Mouse (Mus musculus) heart, embryonic 11.5 days (tissue): ENCODE data around the gene Kcnq1. TPM values are rescaled to one million over a fixed set of nuclear protein-coding genes. Genes with fewer than 3 reads are reported as not detected.
A peak's percentile ranks its signal among the peaks of the same experiment; 100 is the strongest.

ENCODE experiments used
- ATAC-seq: fragments of 200-750 bp; cut with Nextera tagmentation; replicated peaks from 2 replicates; pipeline ENCODE4 v1.8.0; 2017; ENCODE audit warnings: moderate library complexity; ENCODE audit not compliant: insufficient number of reproducible peaks, low FRiP score, low TSS enrichment
- H3K27ac ChIP-seq: fragments of 300-500 bp; sonication (generic); 2 replicates; pipeline ENCODE4 v1.5.1; 2014; ENCODE audit warnings: mild to moderate bottlenecking, low read depth, low read length
- H3K27me3 ChIP-seq: fragments of 300-500 bp; sonication (generic); 2 replicates; pipeline ENCODE4 v1.6.1; 2014; ENCODE audit warnings: mild to moderate bottlenecking, low read length, mixed read lengths; ENCODE audit not compliant: control insufficient read depth, insufficient read depth
- H3K36me3 ChIP-seq: fragments of 300-500 bp; sonication (generic); 2 replicates; pipeline ENCODE4 v1.6.1; 2014; ENCODE audit warnings: mild to moderate bottlenecking, low read length, moderate library complexity, mixed read lengths; ENCODE audit not compliant: control insufficient read depth, insufficient read depth
- H3K4me1 ChIP-seq: fragments of 300-500 bp; sonication (generic); 2 replicates; pipeline ENCODE4 v1.6.1; 2014; ENCODE audit warnings: low read length; ENCODE audit not compliant: control insufficient read depth, insufficient read depth
- H3K4me2 ChIP-seq: fragments of 300-500 bp; sonication (generic); 2 replicates; pipeline ENCODE4 v1.6.1; 2014; ENCODE audit warnings: mild to moderate bottlenecking, moderate library complexity
- H3K4me3 ChIP-seq: fragments of 300-500 bp; sonication (generic); 2 replicates; pipeline ENCODE4 v1.5.1; 2014; ENCODE audit warnings: low read depth, low read length
- H3K9ac ChIP-seq: fragments of 300-500 bp; sonication (generic); 2 replicates; pipeline ENCODE4 v1.6.1; 2014; ENCODE audit warnings: mild to moderate bottlenecking, low read depth, low read length, moderate library complexity
- H3K9me3 ChIP-seq: fragments of 300-500 bp; sonication (generic); replicated peaks from 2 replicates; pipeline ENCODE4 v1.6.1; 2016; ENCODE audit warnings: low read length; ENCODE audit not compliant: control insufficient read depth
- WGBS: fragments of 180-500 bp; shearing (Covaris S2); extraction: QIAGEN DNeasy Blood & Tissue Kit; methylation state at CpG from one replicate; pipeline ENCODE4 v1.1.7; 2014; ENCODE audit not compliant: insufficient replicate concordance; 5-methylcytosine and 5-hydroxymethylcytosine counted together
- polyA plus RNA-seq: library from polyadenylated mRNA; unstranded; fragments of >200 nt; fragmentation: Nextera tagmentation; extraction: Ambion mirVana; gene quantifications from 2 replicates; pipeline ENCODE4 v1.2.1, GENCODE M21; 2014

Kcnq1 gene
- polyA plus RNA-seq, result 9.2 and 12.1 TPM in 2 replicates

GRCm38 (mm10) chr7:143106062-143106461 is at the start of gene Kcnq1:
Gene Kcnq1 (plus strand): TSS chr7:143106362.
- WGBS, result 66% methylated on average over 4 of the region's 4 CpGs
- Histone ChIP-seq H3K9me3 (no peaks in the 10 kb centered on the region), H3K4me3 (peak within 1 kb of the TSS; percentile 51), H3K27me3 (peaks cover 45% of the 10 kb centered on the region), H3K27ac (no peak within 1 kb of the TSS), H3K9ac (peak within 1 kb of the TSS; percentile 69), H3K4me2 (peak within 1 kb of the TSS; percentile 83), H3K4me1 (peaks cover 42% of the 10 kb centered on the region), H3K36me3 (no peaks in the 10 kb centered on the region)
- ATAC-seq, result no peak

- H3K36me3 ChIP-seq, result 0 out of 2 replicates have a peak, but pooled peaks cover 5% of the 10 kb centered on the region
- H3K4me2 ChIP-seq, result peak overlapping the region; percentile 96
- no peak overlapping the region for H3K9ac ChIP-seq
- no peaks in the 10 kb centered on the region for H3K9me3 ChIP-seq
- no peaks in the 10 kb centered on the region for H3K27me3 ChIP-seq
- peak overlapping the region; percentile 95 for H3K27ac ChIP-seq
- ATAC-seq, result no peak
- no peak overlapping the region for H3K4me3 ChIP-seq
- WGBS, result 65% methylated on average over 5 of the region's 5 CpGs
- H3K4me1 ChIP-seq, result peaks cover 66% of the 10 kb centered on the region
Observed at GRCm38 (mm10) chr7:143057023-143057422, 49.1 kb upstream of the Kcnq1 start.

- 12% methylated on average over 9 of the region's 9 CpGs for WGBS
- H3K9ac ChIP-seq, result peak overlapping the region; percentile 59
Observed at GRCm38 (mm10) chr7:143057667-143058220, 48.4 kb upstream of the Kcnq1 start.

GRCm38 (mm10) chr7:143058221-143058697 is 47.9 kb upstream of the Kcnq1 start:
- H3K36me3 ChIP-seq, result peaks cover 13% of the 10 kb centered on the region
- peaks cover 65% of the 10 kb centered on the region for H3K4me1 ChIP-seq
- H3K27ac ChIP-seq, result peak overlapping the region; percentile 95
- H3K4me3 ChIP-seq, result peak overlapping the region; percentile 11; the same call in 1 of the 2 replicates
- H3K27me3 ChIP-seq, result no peaks in the 10 kb centered on the region
- WGBS, result 19% methylated on average over 5 of the region's 5 CpGs
- ATAC-seq, result peak; percentile 52
- no peaks in the 10 kb centered on the region for H3K9me3 ChIP-seq
- H3K9ac ChIP-seq, result peak overlapping the region; percentile 59
- H3K4me2 ChIP-seq, result peak overlapping the region; percentile 96

More at GRCm38 (mm10) chr7:143057667-143058220, 48.4 kb upstream of the Kcnq1 start:
- H3K4me2 ChIP-seq, result peak overlapping the region; percentile 96
- peaks cover 65% of the 10 kb centered on the region for H3K4me1 ChIP-seq
- peak overlapping the region; percentile 11; the same call in 1 of the 2 replicates for H3K4me3 ChIP-seq
- H3K27ac ChIP-seq, result peak overlapping the region; percentile 95
- H3K36me3 ChIP-seq, result peaks cover 8% of the 10 kb centered on the region
- 0 out of 2 replicates have a peak, but pooled peaks have one; percentile 5 for ATAC-seq
- no peaks in the 10 kb centered on the region for H3K9me3 ChIP-seq
- H3K27me3 ChIP-seq, result no peaks in the 10 kb centered on the region

- no peak for ATAC-seq
- Histone ChIP-seq H3K27ac (peak overlapping the region; percentile 95), H3K4me3 (no peak overlapping the region), H3K9me3 (no peaks in the 10 kb centered on the region), H3K36me3 (peaks cover 20% of the 10 kb centered on the region), H3K27me3 (no peaks in the 10 kb centered on the region), H3K9ac (peak overlapping the region; percentile 59; the same call in 1 of the 2 replicates), H3K4me1 (peaks cover 60% of the 10 kb centered on the region), H3K4me2 (0 out of 2 replicates have a peak overlapping the region, but pooled peaks have one; percentile 96)
- WGBS, result 72% methylated on average over 5 of the region's 5 CpGs
Observed at GRCm38 (mm10) chr7:143059202-143059870, 46.8 kb upstream of the Kcnq1 start.

GRCm38 (mm10) chr7:143062704-143063103 is 43.5 kb upstream of the Kcnq1 start:
- H3K27ac ChIP-seq, result no peak overlapping the region
- H3K4me3 ChIP-seq, result no peak overlapping the region
- no peak overlapping the region for H3K9ac ChIP-seq
- no peaks in the 10 kb centered on the region for H3K27me3 ChIP-seq
- peaks cover 48% of the 10 kb centered on the region for H3K36me3 ChIP-seq
- H3K4me1 ChIP-seq, result peaks cover 27% of the 10 kb centered on the region
- ATAC-seq, result no peak
- no peaks in the 10 kb centered on the region for H3K9me3 ChIP-seq
- 66% methylated on average over 2 of the region's 2 CpGs for WGBS
- H3K4me2 ChIP-seq, result no peak overlapping the region

GRCm38 (mm10) chr7:143064226-143064625 is 41.9 kb upstream of the Kcnq1 start:
- Histone ChIP-seq H3K27ac (no peak overlapping the region), H3K9me3 (no peaks in the 10 kb centered on the region), H3K27me3 (no peaks in the 10 kb centered on the region), H3K4me1 (peaks cover 17% of the 10 kb centered on the region), H3K4me3 (no peak overlapping the region), H3K9ac (no peak overlapping the region), H3K36me3 (peaks cover 54% of the 10 kb centered on the region), H3K4me2 (no peak overlapping the region)
- 89% methylated on average over 6 of the region's 6 CpGs for WGBS
- ATAC-seq, result no peak

- no peak overlapping the region for H3K4me2 ChIP-seq
- H3K4me1 ChIP-seq, result peaks cover 16% of the 10 kb centered on the region
- no peak for ATAC-seq
- no peak overlapping the region for H3K4me3 ChIP-seq
- H3K9me3 ChIP-seq, result no peaks in the 10 kb centered on the region
- H3K36me3 ChIP-seq, result peaks cover 52% of the 10 kb centered on the region
- H3K9ac ChIP-seq, result no peak overlapping the region
- no peak overlapping the region for H3K27ac ChIP-seq
- 95% methylated on average over 2 of the region's 2 CpGs for WGBS
- no peaks in the 10 kb centered on the region for H3K27me3 ChIP-seq
Observed at GRCm38 (mm10) chr7:143065692-143066091, 40.5 kb upstream of the Kcnq1 start.
